Mouse (Mus musculus): Measurements from ENCODE around the gene Maged1. TPM values are rescaled to one million over a fixed set of nuclear protein-coding genes. Genes with fewer than 3 reads are reported as not detected.

Gene Maged1
- polyA plus RNA-seq (2012; rRNA removed) = 137 and 167 TPM in 2 replicates

GRCm38 (mm10) chrX:94541918-94542355 is at the start of gene Maged1:
TSS of gene Maged1 (minus strand) at chrX:94542143.
- DNase-seq = peak; percentile 97
- Histone ChIP-seq H3K27me3 (replicated peaks; ENCODE audit: control insufficient read depth, insufficient read depth, low read length) (no peaks in the 10 kb centered on the region), H3K4me1 (ENCODE audit: control insufficient read depth, insufficient read depth, low read length) (no peaks in the 10 kb centered on the region), H3K4me3 (ENCODE audit: insufficient read depth, low read depth, low read length) (peak within 1 kb of the TSS; percentile 79), H3K36me3 (ENCODE audit: control insufficient read depth, insufficient read depth, low read length) (peaks cover 5% of the 10 kb centered on the region; the same call in 1 of the 2 replicates), H3K27ac (ENCODE audit: insufficient read depth, low read depth, low read length) (peak within 1 kb of the TSS; percentile 54)
- WGBS = 0% methylated on average over 32 of the region's 32 CpGs
- no peak for TF ChIP-seq CTCF (conservative IDR thresholded peaks at IDR 0.05; ENCODE audit: insufficient read depth, insufficient read length, low read depth, low read length)
- peak; percentile 43 for TF ChIP-seq POLR2A (IDR thresholded peaks at IDR 0.05; ENCODE audit: low read depth, low read length)

GRCm38 (mm10) chrX:94580251-94580650 is 38.3 kb upstream of the Maged1 start:
- Histone ChIP-seq H3K4me1 (ENCODE audit: control insufficient read depth, insufficient read depth, low read length) (no peaks in the 10 kb centered on the region), H3K27me3 (replicated peaks; ENCODE audit: control insufficient read depth, insufficient read depth, low read length) (no peaks in the 10 kb centered on the region), H3K27ac (ENCODE audit: insufficient read depth, low read depth, low read length) (no peak overlapping the region), H3K4me3 (ENCODE audit: insufficient read depth, low read depth, low read length) (no peak overlapping the region), H3K36me3 (ENCODE audit: control insufficient read depth, insufficient read depth, low read length) (no peaks in the 10 kb centered on the region)
- DNase-seq = no peak
- TF ChIP-seq POLR2A (IDR thresholded peaks at IDR 0.05; ENCODE audit: low read depth, low read length) (no peak), CTCF (conservative IDR thresholded peaks at IDR 0.05; ENCODE audit: insufficient read depth, insufficient read length, low read depth, low read length) (no peak)
- 84% methylated on average over 1 of the region's 1 CpGs for WGBS

GRCm38 (mm10) chrX:94564694-94565093 is 22.8 kb upstream of the Maged1 start:
- TF ChIP-seq POLR2A (IDR thresholded peaks at IDR 0.05; ENCODE audit: low read depth, low read length) (no peak), CTCF (conservative IDR thresholded peaks at IDR 0.05; ENCODE audit: insufficient read depth, insufficient read length, low read depth, low read length) (no peak)
- WGBS = 60% methylated on average over 2 of the region's 2 CpGs
- H3K27me3 ChIP-seq (replicated peaks; ENCODE audit: control insufficient read depth, insufficient read depth, low read length) = no peaks in the 10 kb centered on the region

GRCm38 (mm10) chrX:94562392-94562791 is 20.4 kb upstream of the Maged1 start:
- DNase-seq = no peak
- no peak for TF ChIP-seq POLR2A (IDR thresholded peaks at IDR 0.05; ENCODE audit: low read depth, low read length)
- TF ChIP-seq CTCF (conservative IDR thresholded peaks at IDR 0.05; ENCODE audit: insufficient read depth, insufficient read length, low read depth, low read length) = no peak

More at GRCm38 (mm10) chrX:94564694-94565093, 22.8 kb upstream of the Maged1 start:
- Histone ChIP-seq H3K4me3 (ENCODE audit: insufficient read depth, low read depth, low read length) (no peak overlapping the region), H3K27ac (ENCODE audit: insufficient read depth, low read depth, low read length) (no peak overlapping the region), H3K36me3 (ENCODE audit: control insufficient read depth, insufficient read depth, low read length) (no peaks in the 10 kb centered on the region), H3K4me1 (ENCODE audit: control insufficient read depth, insufficient read depth, low read length) (no peaks in the 10 kb centered on the region)
- no peak for DNase-seq

GRCm38 (mm10) chrX:94548227-94548626 is 6.3 kb upstream of the Maged1 start:
- WGBS = 36% methylated on average over 3 of the region's 3 CpGs
- TF ChIP-seq POLR2A (IDR thresholded peaks at IDR 0.05; ENCODE audit: low read depth, low read length) (no peak), CTCF (conservative IDR thresholded peaks at IDR 0.05; ENCODE audit: insufficient read depth, insufficient read length, low read depth, low read length) (peak; percentile 42)
- Histone ChIP-seq H3K27ac (ENCODE audit: insufficient read depth, low read depth, low read length) (no peak overlapping the region), H3K4me3 (ENCODE audit: insufficient read depth, low read depth, low read length) (no peak overlapping the region), H3K27me3 (replicated peaks; ENCODE audit: control insufficient read depth, insufficient read depth, low read length) (no peaks in the 10 kb centered on the region), H3K4me1 (ENCODE audit: control insufficient read depth, insufficient read depth, low read length) (no peaks in the 10 kb centered on the region), H3K36me3 (ENCODE audit: control insufficient read depth, insufficient read depth, low read length) (no peaks in the 10 kb centered on the region)
- peak; percentile 11 for DNase-seq

More at GRCm38 (mm10) chrX:94562392-94562791, 20.4 kb upstream of the Maged1 start:
- Histone ChIP-seq H3K27ac (ENCODE audit: insufficient read depth, low read depth, low read length) (no peak overlapping the region), H3K36me3 (ENCODE audit: control insufficient read depth, insufficient read depth, low read length) (no peaks in the 10 kb centered on the region), H3K27me3 (replicated peaks; ENCODE audit: control insufficient read depth, insufficient read depth, low read length) (no peaks in the 10 kb centered on the region), H3K4me3 (ENCODE audit: insufficient read depth, low read depth, low read length) (no peak overlapping the region), H3K4me1 (ENCODE audit: control insufficient read depth, insufficient read depth, low read length) (no peaks in the 10 kb centered on the region)
- WGBS = 8% methylated on average over 4 of the region's 5 CpGs

- H3K4me1 ChIP-seq (ENCODE audit: control insufficient read depth, insufficient read depth, low read length) = no peaks in the 10 kb centered on the region
- TF ChIP-seq POLR2A (IDR thresholded peaks at IDR 0.05; ENCODE audit: low read depth, low read length) = no peak
- no peak for TF ChIP-seq CTCF (conservative IDR thresholded peaks at IDR 0.05; ENCODE audit: insufficient read depth, insufficient read length, low read depth, low read length)
- WGBS = 85% methylated on average over 3 of the region's 3 CpGs
- H3K27ac ChIP-seq (ENCODE audit: insufficient read depth, low read depth, low read length) = no peak overlapping the region
- H3K4me3 ChIP-seq (ENCODE audit: insufficient read depth, low read depth, low read length) = no peak overlapping the region
- H3K36me3 ChIP-seq (ENCODE audit: control insufficient read depth, insufficient read depth, low read length) = no peaks in the 10 kb centered on the region
- DNase-seq = no peak
- H3K27me3 ChIP-seq (replicated peaks; ENCODE audit: control insufficient read depth, insufficient read depth, low read length) = no peaks in the 10 kb centered on the region
Observed at GRCm38 (mm10) chrX:94545941-94546340, 4.0 kb upstream of the Maged1 start.

- Histone ChIP-seq H3K36me3 (ENCODE audit: control insufficient read depth, insufficient read depth, low read length) (no peaks in the 10 kb centered on the region), H3K4me3 (ENCODE audit: insufficient read depth, low read depth, low read length) (no peak overlapping the region), H3K27ac (ENCODE audit: insufficient read depth, low read depth, low read length) (no peak overlapping the region), H3K4me1 (ENCODE audit: control insufficient read depth, insufficient read depth, low read length) (no peaks in the 10 kb centered on the region), H3K27me3 (replicated peaks; ENCODE audit: control insufficient read depth, insufficient read depth, low read length) (no peaks in the 10 kb centered on the region)
- DNase-seq = peak; percentile 36
- WGBS = 4% methylated on average over 1 of the region's 1 CpGs
- TF ChIP-seq CTCF (conservative IDR thresholded peaks at IDR 0.05; ENCODE audit: insufficient read depth, insufficient read length, low read depth, low read length) (peak; percentile 63), POLR2A (IDR thresholded peaks at IDR 0.05; ENCODE audit: low read depth, low read length) (no peak)
Observed at GRCm38 (mm10) chrX:94544923-94545322, 3.0 kb upstream of the Maged1 start.
